Mouse (Mus musculus) neural tube, embryonic 13.5 days (tissue): ENCODE results near the gene Gm11020. TPM values are rescaled to one million over a fixed set of nuclear protein-coding genes. Genes with fewer than 3 reads are reported as not detected.

Experiments used
- ATAC-seq: fragments of 200-750 bp; cut with Nextera tagmentation; 2 replicates; pipeline ENCODE4 v1.8.0; 2017; ENCODE audit warnings: low read depth, mild to moderate bottlenecking, moderate TSS enrichment, moderate library complexity
- H3K27ac ChIP-seq: fragments of 300-500 bp; sonication (generic); replicated peaks from 2 replicates; pipeline ENCODE4 v1.5.1; 2015; ENCODE audit warnings: moderate library complexity, mild to moderate bottlenecking, inconsistent platforms
- H3K27me3 ChIP-seq: fragments of 300-500 bp; sonication (generic); 2 replicates; pipeline ENCODE4 v1.6.1; 2015; ENCODE audit warnings: mild to moderate bottlenecking, inconsistent platforms
- H3K36me3 ChIP-seq: fragments of 300-500 bp; sonication (generic); 2 replicates; pipeline ENCODE4 v1.6.1; 2015; ENCODE audit warnings: mild to moderate bottlenecking, inconsistent platforms
- H3K4me1 ChIP-seq: fragments of 300-500 bp; sonication (generic); replicated peaks from 2 replicates; pipeline ENCODE4 v1.6.1; 2015; ENCODE audit warnings: inconsistent platforms
- H3K4me2 ChIP-seq: fragments of 300-500 bp; sonication (generic); 2 replicates; pipeline ENCODE4 v1.6.1; 2015; ENCODE audit warnings: inconsistent platforms, mild to moderate bottlenecking, moderate library complexity
- H3K4me3 ChIP-seq: fragments of 300-500 bp; sonication (generic); 2 replicates; pipeline ENCODE4 v1.5.1; 2015; ENCODE audit warnings: mild to moderate bottlenecking, inconsistent platforms
- H3K9ac ChIP-seq: fragments of 300-500 bp; sonication (generic); 2 replicates; pipeline ENCODE4 v1.6.1; 2015; ENCODE audit warnings: moderate library complexity, mild to moderate bottlenecking, inconsistent platforms
- H3K9me3 ChIP-seq: fragments of 300-500 bp; sonication (generic); 2 replicates; pipeline ENCODE4 v1.6.1; 2016; ENCODE audit warnings: inconsistent platforms
- WGBS: fragments of 180-500 bp; shearing (Covaris S2); methylation state at CpG from one replicate; pipeline ENCODE4 v1.1.7; 2015; 5-methylcytosine and 5-hydroxymethylcytosine counted together
- polyA plus RNA-seq: library from polyadenylated mRNA; unstranded; fragments of >200 nt; fragmentation: Nextera tagmentation; extraction: Ambion mirVana; gene quantifications from 2 replicates; pipeline ENCODE4 v1.2.1, GENCODE M21; 2015

Gene Gm11020
- polyA plus RNA-seq, 1 experiment from 2014 or later, result not detected

DNA sequence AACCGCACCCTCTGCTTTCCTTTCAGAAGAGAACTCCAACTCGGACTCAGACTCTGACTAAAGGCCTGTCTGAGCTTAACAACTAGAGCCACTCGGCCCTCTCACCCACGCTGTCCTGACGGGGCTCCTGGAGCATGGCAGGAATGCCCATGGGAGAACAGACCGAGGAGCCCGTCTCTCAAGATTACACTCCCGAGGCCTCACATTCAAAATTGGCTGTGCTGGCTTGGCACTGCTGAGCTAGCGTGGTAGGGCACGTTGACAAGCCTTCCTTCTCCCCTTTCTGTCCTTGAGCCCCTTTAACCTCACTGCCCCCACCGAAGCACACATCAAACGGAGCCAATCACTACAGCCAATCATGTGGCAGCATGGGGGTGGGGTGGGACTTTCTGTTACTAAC, 25.3 kb downstream of the Gm11020 start:
- Histone ChIP-seq H3K36me3 (peaks cover 9% of the 10 kb centered on the region; the same call in 1 of the 2 replicates), H3K4me2 (no peak overlapping the region), H3K27me3 (no peaks in the 10 kb centered on the region), H3K27ac (no peak overlapping the region), H3K4me3 (no peak overlapping the region), H3K4me1 (peaks cover 8% of the 10 kb centered on the region; the same call in 1 of the 2 replicates), H3K9ac (no peak overlapping the region), H3K9me3 (no peaks in the 10 kb centered on the region)
- ATAC-seq, result no peak
- 57% methylated on average over 12 of the region's 12 CpGs for WGBS

DNA sequence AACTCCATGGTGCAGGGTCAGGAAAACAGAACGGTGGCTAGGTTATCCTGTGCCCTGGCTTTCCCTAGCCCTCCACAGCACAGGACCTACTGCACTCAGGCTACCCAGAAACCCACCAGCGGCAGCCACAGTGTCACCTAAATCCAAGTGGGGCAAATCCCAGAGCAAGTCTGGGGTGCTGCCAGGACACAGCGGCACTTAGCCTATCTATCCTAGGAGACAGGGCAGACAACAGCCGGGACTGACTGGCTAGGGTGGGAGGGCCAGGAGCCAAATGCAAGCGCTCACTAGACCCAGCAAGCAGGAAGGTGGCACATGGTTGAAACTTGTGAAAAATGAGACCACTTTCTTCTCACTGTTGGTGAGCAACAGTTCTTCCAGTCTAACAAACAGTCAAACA, 27.6 kb downstream of the Gm11020 start:
- peaks cover 9% of the 10 kb centered on the region; the same call in 1 of the 2 replicates for H3K36me3 ChIP-seq
- no peak for ATAC-seq

DNA sequence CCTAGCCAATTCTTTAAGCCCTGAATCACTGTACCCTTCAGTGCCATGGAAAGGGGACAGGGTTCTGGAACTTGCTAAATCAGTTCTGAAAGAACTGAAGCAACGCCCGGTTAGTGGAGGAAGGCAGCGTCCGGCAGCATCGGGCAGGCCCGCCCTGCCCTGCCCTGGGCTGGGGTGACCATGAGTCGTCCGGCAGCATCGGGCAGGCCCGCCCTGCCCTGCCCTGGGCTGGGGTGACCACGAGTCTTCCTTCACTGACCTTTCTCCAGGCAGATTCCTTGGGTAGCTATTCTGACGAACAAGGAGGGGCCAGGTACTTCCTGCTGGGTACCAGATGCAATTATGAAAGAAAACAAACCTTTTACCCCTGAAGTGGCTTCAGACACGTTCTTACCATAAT, 28.7 kb downstream of the Gm11020 start:
- no peaks in the 10 kb centered on the region for H3K9me3 ChIP-seq
- H3K27ac ChIP-seq, result no peak overlapping the region
- ATAC-seq, result no peak
- H3K9ac ChIP-seq, result no peak overlapping the region
- no peak overlapping the region for H3K4me3 ChIP-seq
- H3K4me2 ChIP-seq, result no peak overlapping the region
- WGBS, result 90% methylated on average over 13 of the region's 13 CpGs
- peaks cover 19% of the 10 kb centered on the region for H3K36me3 ChIP-seq
- H3K27me3 ChIP-seq, result no peaks in the 10 kb centered on the region
- peaks cover 4% of the 10 kb centered on the region; the same call in 1 of the 2 replicates for H3K4me1 ChIP-seq

More for the DNA sequence above, 27.6 kb downstream of the Gm11020 start:
- H3K4me3 ChIP-seq, result no peak overlapping the region
- no peaks in the 10 kb centered on the region for H3K27me3 ChIP-seq
- H3K4me2 ChIP-seq, result no peak overlapping the region
- H3K9me3 ChIP-seq, result no peaks in the 10 kb centered on the region
- H3K9ac ChIP-seq, result no peak overlapping the region
- H3K27ac ChIP-seq, result no peak overlapping the region
- 87% methylated on average over 5 of the region's 5 CpGs for WGBS
- H3K4me1 ChIP-seq, result peaks cover 4% of the 10 kb centered on the region; the same call in 1 of the 2 replicates

DNA sequence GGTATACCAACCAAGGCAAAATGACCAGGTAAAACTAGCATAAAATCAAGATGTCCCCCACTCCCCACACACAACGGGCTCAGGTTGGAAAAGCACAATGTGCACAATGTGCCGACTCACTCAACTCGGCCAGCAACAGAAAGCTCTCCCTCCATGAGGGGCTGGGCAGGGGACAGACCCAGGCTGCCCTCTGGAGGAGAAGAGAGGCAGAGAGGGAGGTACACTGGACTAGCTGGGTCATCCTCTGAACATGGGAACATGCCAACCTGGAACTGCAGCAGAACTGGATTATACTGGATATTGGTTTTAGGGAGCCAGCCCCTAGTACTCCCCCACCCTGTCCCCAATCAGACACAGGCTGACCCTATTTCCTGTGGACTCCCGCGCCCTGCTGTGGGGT, 31.8 kb downstream of the Gm11020 start:
- no peak overlapping the region for H3K4me3 ChIP-seq
- peak; percentile 63; the same call in 1 of the 2 replicates for ATAC-seq
- peak overlapping the region; percentile 28; the same call in 1 of the 2 replicates for H3K27ac ChIP-seq
- no peak overlapping the region for H3K9ac ChIP-seq
- H3K4me1 ChIP-seq, result no peaks in the 10 kb centered on the region; the same call in 1 of the 2 replicates
- no peaks in the 10 kb centered on the region for H3K27me3 ChIP-seq
- no peak overlapping the region for H3K4me2 ChIP-seq
- no peaks in the 10 kb centered on the region for H3K9me3 ChIP-seq
- peaks cover 18% of the 10 kb centered on the region for H3K36me3 ChIP-seq
- WGBS, result 59% methylated on average over 5 of the region's 5 CpGs

DNA sequence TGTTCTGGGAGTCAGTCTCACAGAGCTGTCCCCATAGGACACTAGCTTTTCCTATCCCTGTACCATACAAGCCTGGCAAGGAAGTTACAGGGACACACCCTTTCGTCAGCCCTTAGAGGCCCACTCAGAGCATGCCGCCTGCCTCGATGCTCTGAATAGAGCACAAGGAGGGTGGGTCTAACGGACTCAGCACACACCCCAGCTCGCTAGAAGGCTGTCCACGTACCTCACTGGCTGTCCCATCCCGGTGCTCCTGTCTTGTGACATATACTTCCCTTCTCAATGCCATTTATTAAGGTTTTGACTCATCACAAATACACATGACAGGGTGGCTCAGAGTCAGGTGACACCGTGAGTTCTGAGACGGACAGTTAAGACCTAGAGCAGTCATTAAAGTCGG, 33.1 kb downstream of the Gm11020 start:
- 93% methylated on average over 10 of the region's 10 CpGs for WGBS
- Histone ChIP-seq H3K4me1 (peaks cover 1% of the 10 kb centered on the region), H3K27ac (no peak overlapping the region), H3K36me3 (peaks cover 18% of the 10 kb centered on the region), H3K4me2 (no peak overlapping the region), H3K9ac (no peak overlapping the region), H3K27me3 (no peaks in the 10 kb centered on the region), H3K9me3 (no peaks in the 10 kb centered on the region), H3K4me3 (no peak overlapping the region)
- no peak for ATAC-seq

DNA sequence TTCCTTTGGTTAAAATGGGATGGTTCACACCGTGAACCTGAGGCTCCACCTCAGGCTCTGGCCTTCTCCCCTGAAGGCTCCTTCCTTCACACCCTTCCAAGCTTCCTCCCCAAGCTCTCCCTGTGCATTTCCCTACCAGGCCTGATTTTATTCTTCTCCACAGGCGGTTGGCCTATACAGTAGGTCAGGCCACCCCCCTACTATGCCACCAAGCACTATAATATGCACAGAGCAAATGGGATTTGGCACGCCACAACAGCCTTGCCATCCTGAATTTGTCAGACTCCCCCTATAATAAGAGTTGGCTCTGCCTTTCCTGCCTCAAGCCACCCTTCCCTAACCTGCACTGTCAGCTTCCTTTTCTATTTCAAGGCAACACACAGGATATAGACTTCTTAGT, 37.3 kb downstream of the Gm11020 start:
- ATAC-seq, result no peak
- peaks cover 7% of the 10 kb centered on the region for H3K4me1 ChIP-seq
- no peaks in the 10 kb centered on the region for H3K27me3 ChIP-seq
- no peak overlapping the region for H3K9ac ChIP-seq
- H3K9me3 ChIP-seq, result no peaks in the 10 kb centered on the region
- H3K27ac ChIP-seq, result no peak overlapping the region
- no peak overlapping the region for H3K4me2 ChIP-seq
- WGBS, result 72% methylated on average over 3 of the region's 3 CpGs
- no peak overlapping the region for H3K4me3 ChIP-seq
- H3K36me3 ChIP-seq, result peaks cover 15% of the 10 kb centered on the region

DNA sequence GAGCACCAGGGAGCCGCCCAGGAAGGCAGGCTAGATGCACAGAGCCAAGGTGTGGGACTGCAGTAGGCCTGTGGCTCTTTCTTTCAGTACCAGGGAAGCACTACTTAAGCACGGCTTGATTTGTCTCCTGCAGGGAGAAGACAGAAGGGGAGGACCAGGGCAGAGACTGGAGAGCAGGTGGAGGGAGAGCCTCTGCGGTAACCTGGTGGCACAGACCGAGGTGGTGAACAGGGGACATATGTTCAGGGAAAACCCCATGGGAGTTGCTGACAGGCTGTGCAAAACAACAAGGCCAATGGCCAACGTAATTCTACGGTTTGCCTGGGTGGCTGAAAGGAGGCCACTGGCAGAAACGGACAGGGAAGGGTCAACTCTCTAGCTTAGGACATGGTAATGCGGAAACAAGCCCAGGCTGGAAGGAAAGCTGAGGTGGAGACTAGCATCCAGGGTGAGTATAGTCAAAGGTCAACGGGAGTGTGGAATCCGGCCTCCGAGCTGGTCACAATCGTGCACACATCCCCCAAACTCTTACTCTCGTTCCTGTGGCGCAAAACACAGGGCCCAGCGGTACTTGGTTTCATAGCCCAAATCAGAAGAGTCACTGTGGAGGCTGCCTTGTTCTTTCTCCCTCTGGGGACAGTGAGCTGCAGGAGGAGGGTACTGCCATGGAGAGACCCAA, 38.5 kb downstream of the Gm11020 start:
- Histone ChIP-seq H3K4me3 (no peak overlapping the region), H3K9me3 (no peaks in the 10 kb centered on the region), H3K27me3 (no peaks in the 10 kb centered on the region), H3K4me2 (no peak overlapping the region), H3K9ac (no peak overlapping the region), H3K4me1 (peaks cover 7% of the 10 kb centered on the region), H3K27ac (no peak overlapping the region), H3K36me3 (peaks cover 6% of the 10 kb centered on the region)
- ATAC-seq, result no peak
- WGBS, result 71% methylated on average over 15 of the region's 15 CpGs

DNA sequence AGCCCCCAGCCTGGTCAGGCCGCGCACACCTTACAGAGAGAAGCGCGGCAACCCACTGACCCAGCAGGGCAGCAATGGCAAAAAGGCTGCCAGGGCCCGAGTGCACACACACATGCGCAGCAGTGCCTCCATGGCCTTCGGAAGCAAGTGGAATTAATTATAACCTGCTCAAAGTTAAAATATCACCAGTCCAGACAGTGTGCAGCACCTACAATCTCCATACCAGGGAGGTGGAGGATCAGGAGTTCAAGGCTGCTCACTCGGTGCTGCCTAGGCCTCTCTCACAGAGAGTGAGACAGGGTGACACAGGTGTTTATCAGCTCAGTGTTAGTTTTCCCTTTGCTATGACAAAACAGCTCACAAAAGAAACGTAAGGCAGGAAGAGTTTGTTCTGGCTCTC, 44.3 kb downstream of the Gm11020 start:
- ATAC-seq, result no peak
- H3K9ac ChIP-seq, result no peak overlapping the region
- no peak overlapping the region for H3K4me2 ChIP-seq
- no peaks in the 10 kb centered on the region for H3K27me3 ChIP-seq
- WGBS, result 94% methylated on average over 9 of the region's 9 CpGs
- no peaks in the 10 kb centered on the region for H3K9me3 ChIP-seq
- peaks cover 26% of the 10 kb centered on the region for H3K4me1 ChIP-seq
- H3K27ac ChIP-seq, result no peak overlapping the region
- no peaks in the 10 kb centered on the region for H3K36me3 ChIP-seq
- no peak overlapping the region for H3K4me3 ChIP-seq

DNA sequence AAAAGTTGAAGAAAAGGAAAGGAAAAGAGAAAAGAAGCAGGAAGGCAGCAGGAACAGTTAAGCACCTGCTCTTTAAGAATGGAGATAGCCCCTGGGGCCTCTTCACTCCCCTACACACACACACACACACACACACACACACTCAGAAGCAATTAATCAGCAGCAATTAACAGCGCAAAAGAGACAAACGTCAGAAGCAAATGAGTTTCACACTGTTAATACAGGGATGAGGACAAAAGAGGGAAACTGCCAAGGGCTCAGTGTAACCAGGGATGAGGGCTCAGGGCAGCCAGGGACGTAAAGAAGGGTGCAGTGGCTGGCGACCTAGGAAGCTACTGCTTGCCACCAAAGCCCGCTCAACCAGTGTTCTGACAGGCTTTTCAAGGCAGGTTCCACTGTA, 46.0 kb downstream of the Gm11020 start:
- Histone ChIP-seq H3K9ac (no peak overlapping the region), H3K9me3 (no peaks in the 10 kb centered on the region), H3K27ac (no peak overlapping the region), H3K4me2 (no peak overlapping the region), H3K4me3 (no peak overlapping the region), H3K36me3 (no peaks in the 10 kb centered on the region), H3K27me3 (no peaks in the 10 kb centered on the region), H3K4me1 (peaks cover 26% of the 10 kb centered on the region)
- peak; percentile 57 for ATAC-seq
- 19% methylated on average over 5 of the region's 5 CpGs for WGBS

DNA sequence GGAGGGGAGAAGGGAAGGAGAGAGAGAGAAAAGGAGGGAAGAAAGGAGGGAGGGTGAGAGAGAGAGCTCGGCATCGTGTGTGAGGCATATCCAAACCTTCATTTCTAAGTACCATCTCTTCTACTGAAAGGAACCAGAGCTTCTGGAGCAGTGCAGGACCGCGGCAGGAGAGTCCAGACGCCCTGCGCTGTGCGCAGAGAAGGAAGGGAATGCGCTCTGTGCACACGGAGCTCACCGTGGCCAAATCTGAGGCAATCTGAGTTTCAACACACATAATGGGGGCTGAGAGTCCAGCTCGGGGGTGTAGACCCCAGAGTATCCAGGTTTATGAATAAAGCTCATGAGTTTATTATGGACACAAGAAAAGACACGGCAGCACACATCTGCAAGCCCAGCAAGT, 48.2 kb downstream of the Gm11020 start:
- Histone ChIP-seq H3K4me1 (peaks cover 32% of the 10 kb centered on the region), H3K27me3 (no peaks in the 10 kb centered on the region), H3K4me3 (no peak overlapping the region), H3K9ac (no peak overlapping the region), H3K4me2 (no peak overlapping the region), H3K9me3 (no peaks in the 10 kb centered on the region), H3K36me3 (no peaks in the 10 kb centered on the region), H3K27ac (no peak overlapping the region)
- WGBS, result 81% methylated on average over 12 of the region's 12 CpGs
- ATAC-seq, result no peak

DNA sequence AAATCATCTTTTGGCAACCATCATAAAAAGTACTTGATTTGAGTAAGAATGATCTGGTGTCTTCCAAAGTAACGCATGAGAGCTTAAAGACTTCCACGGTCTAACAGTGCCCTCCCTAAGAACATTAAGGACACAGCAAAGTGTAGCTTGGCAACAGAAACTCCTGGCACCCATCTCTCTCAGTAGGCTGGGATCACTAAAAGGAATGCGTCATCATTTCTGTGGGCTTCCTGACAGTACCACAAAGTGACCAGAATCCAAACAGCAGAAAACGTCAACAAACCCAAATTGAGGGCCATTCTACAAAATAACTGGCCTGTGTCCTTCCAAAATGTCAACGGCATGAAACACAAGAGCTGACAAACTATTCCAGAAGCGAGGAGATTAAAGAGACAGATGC, 48.7 kb downstream of the Gm11020 start:
- H3K9me3 ChIP-seq, result no peaks in the 10 kb centered on the region
- peaks cover 37% of the 10 kb centered on the region for H3K4me1 ChIP-seq
- no peaks in the 10 kb centered on the region for H3K36me3 ChIP-seq
- no peak overlapping the region for H3K4me2 ChIP-seq
- WGBS, result 62% methylated on average over 6 of the region's 6 CpGs
- H3K4me3 ChIP-seq, result no peak overlapping the region
- H3K27me3 ChIP-seq, result no peaks in the 10 kb centered on the region
- no peak for ATAC-seq
- H3K9ac ChIP-seq, result no peak overlapping the region
- H3K27ac ChIP-seq, result no peak overlapping the region

DNA sequence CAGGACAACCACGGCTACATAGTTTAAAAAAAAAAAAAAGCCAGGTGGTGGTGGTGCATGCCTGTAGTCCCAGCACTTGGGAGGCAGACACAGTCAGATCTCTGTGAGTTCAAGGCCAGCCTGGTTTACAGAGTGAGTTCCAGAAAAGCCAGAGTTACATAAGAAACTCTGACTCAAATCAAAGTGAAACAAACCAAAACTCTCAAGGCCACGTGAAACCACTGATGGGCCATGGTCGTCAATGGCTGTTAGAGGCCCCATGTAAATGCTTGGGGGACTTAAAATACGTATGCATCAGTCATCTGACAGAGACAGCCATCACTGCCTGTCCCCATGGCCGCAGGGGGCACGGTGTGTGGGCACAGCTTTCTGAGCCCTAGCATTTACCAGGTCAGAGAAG, 49.8 kb downstream of the Gm11020 start:
- Histone ChIP-seq H3K4me3 (no peak overlapping the region), H3K9me3 (no peaks in the 10 kb centered on the region), H3K4me1 (peaks cover 47% of the 10 kb centered on the region), H3K27me3 (no peaks in the 10 kb centered on the region), H3K36me3 (no peaks in the 10 kb centered on the region), H3K9ac (no peak overlapping the region), H3K27ac (no peak overlapping the region), H3K4me2 (no peak overlapping the region)
- no peak for ATAC-seq
- 92% methylated on average over 6 of the region's 6 CpGs for WGBS
